Mouse (Mus musculus) liver (tissue): ENCODE measurements around the gene Ippk.
A peak's percentile ranks its signal among the peaks of the same experiment; 100 is the strongest.

Source experiments
- DNase-seq: peaks from one replicate; pipeline ENCODE4 v3.0.0-alpha.2; 2020; ENCODE audit warnings: mixed read lengths

Gene Ippk

DNA sequence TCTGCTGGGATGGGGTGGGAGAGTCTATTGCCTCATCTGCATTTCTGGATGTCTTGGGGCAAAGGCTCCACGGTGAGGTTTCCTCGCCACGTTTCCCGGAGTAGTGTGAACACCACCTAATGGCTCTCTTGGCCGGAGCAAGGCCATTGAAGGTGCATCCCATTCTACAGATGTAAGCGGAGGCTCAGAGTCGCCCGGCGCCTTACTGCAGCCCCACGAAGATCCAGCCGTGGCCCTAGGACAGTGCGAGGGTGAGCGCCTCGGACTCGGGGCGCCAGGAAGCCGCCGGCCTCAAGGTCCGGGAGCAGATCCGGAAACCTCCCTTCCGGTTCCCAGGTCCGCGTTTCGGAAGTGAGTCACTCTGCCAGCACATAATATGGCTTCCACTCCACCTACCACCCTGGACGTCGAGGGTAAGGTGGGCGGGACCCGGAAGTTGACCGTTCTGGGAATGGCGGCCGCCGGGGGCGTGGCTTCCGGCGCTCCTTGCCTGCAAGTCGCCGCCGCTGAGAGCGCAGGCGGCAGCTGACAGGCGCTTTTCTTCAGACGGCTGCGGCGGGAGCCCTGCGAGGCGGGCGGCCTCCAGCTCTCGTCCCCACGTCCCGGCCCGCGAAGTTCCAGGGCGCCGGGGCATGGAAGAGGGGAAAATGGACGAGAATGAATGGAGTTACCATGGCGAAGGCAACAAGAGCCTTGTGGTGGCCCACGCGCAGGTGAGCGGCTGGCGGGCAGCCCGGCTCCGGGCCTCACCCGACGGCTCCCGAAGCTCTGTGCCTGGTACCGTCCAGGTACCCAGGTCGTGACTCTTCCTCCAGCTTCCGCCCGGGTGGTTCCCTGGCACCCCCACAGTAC is at the start of gene Ippk:
Ippk (plus strand) TSS at position 496 of the 852 bp plus-strand sequence.
- peak; percentile 99 for DNase-seq

DNA sequence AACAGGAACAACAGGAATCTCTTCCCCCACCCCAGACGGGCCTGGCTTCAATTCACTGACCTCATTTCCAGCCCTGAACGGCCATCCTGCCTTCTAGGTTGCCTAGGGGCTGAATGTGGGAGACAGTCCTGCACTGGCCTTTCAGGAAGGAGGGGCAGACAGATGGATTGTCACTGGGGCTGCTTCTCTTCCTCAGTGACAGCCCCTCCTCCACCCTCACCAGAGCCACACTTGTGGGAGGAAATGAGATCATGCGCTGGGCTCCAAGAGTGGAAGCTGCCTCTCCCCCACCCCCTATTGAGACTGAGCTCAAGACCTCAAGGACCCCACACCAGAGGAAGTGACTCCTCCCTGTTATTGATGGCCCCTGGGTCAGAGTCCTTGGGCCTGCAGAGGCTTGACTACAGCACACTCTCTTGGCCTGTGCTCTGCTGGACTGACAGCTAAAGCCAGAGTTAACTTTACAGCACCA is 49.6 kb upstream of the Ippk start:
- DNase-seq, result peak; percentile 63

DNA sequence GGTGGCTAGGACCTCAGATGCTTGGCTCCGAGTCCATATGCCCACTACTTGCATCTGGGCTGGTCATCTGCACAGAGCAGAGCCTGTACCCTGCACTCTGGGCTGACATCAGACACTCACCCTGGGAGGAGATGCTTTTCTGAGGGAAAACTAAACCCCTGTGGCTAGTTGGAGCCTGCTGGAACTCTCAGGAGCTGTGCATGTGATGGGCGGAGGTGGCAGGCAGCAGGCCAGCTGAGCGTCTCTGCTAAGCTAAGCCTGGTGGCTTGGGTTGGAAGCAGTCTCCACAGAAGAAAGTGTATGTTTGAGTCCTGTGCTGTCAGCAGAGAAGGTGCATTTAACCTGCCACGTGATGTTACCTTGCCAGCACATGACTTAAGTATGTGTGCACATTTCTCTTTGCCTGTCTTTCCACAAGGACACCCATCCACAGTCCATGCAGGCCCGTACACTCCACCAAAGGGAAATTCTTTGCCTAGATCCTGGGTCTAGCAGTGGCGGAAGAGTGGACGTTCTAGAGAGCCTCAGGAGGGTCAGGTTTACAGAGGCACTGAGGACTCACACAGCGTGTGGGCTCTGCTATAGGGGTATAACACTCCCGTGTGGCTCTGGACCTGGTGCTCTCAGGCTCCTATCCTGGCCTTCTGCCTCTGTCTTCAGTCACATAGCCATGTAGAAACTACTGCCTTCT is 48.5 kb upstream of the Ippk start:
- DNase-seq, result no peak

DNA sequence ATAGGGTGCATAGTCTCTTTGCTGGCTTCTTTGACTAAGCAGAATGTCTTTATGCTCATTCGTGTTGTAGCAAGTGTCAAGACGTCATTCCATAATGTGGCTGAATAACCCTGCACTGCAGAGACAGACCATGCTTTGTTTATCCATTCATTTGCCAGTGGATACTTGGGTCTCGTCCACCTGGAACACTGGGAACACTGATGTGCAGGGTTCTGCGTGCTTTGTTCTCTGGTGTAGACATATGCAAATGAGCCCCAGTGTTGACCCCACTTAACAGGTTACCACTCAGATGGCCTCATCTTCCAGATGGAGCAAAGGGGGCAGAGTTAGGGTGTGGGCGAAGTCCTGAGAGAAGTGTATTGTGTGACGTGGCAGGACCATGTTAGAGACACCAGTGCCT is 46.7 kb upstream of the Ippk start:
- DNase-seq, result no peak

DNA sequence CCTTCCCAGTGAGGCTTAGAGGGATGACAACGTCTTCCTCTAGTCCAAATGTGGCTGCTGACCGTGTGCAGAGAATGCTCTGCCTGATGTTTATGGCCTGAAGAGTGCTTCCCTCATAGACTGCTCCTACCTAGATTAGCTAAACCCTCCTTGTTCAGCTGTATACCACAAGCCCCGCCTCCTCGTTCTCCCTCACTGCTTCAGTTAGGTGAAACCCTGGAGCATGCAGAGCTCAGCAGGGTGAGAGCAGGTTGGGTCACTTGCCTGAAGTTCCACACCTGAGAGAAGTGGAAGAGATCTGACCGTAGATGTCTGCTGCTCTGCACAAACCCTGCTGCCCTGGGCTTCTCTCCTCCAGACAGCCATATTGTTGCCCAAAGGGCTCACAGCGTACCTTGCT is 46.3 kb upstream of the Ippk start:
- no peak for DNase-seq

DNA sequence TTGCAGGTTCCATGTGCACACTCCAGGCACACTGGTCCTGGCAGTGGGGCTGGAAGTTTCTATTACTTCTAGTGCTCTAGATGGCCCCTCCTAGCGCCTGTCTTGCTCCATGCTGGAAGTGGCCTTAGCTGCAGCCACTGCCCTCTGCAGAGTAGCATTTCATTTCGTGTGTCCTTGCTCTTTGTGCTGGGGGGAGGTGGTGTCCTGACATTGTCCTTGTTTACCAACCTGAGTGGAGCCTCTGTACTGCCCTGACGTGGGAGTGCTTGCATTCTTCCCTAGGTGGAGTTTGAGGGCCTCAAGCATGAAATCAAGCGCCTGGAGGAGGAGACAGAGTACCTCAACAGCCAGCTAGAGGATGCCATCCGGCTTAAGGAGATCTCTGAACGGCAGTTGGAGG is 43.4 kb upstream of the Ippk start:
- DNase-seq, result no peak

DNA sequence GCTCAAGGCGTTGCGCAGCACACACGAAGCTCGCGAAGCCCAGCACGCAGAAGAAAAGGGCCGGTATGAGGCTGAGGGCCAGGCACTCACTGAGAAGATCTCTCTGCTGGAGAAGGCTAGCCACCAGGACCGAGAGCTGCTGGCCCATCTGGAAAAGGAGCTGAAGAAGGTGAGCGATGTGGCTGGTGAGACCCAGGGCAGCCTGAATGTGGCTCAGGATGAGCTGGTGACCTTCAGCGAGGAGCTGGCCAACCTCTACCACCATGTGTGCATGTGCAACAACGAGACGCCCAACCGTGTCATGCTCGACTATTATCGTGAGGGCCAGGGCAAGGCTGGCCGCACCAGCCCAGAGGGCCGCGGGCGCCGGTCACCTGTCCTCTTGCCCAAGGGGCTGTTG is 41.7 kb upstream of the Ippk start:
- no peak for DNase-seq

DNA sequence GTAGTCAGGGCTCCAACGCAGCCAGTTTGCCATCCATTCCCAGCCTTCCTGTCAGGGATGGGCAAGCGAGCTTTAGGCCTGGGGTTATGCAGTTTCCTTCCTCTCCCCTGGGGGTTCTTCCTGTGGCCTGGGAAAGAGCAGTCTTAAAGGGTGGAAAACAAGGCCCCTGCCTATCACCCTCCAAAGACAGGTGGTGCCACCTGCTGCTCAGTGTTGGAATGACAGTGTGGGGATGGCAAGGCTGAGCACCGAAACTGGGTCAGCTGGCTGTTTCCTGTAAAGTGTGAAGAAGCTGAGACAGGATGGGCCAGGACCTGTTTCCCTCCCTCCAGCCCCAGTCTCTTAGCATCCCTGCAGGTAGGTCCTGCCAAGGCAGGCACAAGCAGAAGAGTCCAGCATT is 39.8 kb upstream of the Ippk start:
- DNase-seq, result peak; percentile 81

DNA sequence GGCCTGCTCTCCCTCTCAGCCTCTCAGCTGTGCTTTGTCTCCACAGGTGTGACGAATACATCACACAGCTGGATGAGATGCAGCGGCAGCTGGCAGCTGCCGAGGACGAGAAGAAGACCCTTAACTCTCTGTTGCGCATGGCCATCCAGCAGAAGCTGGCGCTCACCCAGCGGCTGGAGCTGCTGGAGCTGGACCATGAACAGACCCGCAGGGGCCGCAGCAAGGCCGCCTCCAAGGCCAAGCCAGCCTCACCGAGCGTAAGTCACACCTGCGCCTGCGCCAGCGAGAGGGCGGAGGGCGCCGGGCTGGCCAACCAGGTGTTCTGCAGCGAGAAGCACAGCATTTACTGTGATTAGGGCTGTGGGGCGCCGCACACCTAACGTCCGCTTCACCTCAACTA is 38.1 kb upstream of the Ippk start:
- no peak for DNase-seq

DNA sequence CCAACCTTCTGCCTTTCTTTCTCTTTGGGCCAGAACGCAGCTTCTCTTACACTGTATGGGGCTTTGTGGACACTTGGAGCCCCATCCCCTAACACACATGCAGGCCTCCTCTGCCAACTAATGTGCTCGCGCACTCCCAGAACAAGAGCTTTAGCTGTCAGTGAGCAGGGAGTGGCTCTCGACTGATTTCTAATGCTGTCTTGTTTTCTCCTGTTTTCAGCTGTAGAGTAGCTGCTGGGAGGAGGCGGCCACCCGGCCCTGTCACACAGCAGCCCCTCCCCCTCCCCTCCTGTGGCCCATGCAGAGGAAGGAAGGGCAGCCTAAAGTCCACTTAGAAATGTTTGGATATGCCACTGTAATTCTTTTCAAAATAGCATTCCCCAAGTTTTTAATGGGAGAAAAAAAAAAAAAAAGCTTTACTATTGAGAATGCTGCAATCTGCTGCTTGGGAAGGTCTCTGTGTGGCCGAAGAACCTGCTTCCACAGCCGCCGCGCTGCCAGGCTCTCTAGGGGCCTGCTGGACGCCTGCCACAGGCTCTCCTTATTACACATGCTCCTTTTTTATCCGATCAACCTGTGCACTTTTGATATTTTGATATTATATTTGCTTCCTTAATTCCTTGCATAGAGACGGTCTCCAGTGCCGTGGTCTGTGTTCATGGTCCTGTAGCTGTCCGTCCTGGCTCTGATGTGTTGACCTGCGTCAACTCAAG is 36.1 kb upstream of the Ippk start:
- peak; percentile 39 for DNase-seq

DNA sequence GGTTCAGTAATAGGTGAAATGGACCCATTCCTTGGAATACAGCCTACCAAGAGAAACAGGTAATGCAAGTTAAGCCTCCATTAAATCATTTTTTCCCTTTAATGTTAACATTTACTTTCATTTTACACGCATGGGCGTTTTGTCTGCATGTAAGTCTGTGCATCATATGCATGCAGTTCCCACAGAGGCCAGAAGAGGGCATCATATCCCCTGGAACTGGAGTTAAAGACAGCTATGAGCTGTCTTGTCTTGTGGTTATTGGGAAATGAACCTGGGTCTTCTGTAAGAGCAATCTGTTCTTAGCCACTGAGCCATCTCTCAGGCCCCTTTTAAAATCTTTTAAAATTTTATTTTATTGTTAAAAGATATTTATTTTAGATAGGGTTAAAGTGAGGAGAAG is 29.7 kb upstream of the Ippk start:
- DNase-seq, result peak; percentile 40

DNA sequence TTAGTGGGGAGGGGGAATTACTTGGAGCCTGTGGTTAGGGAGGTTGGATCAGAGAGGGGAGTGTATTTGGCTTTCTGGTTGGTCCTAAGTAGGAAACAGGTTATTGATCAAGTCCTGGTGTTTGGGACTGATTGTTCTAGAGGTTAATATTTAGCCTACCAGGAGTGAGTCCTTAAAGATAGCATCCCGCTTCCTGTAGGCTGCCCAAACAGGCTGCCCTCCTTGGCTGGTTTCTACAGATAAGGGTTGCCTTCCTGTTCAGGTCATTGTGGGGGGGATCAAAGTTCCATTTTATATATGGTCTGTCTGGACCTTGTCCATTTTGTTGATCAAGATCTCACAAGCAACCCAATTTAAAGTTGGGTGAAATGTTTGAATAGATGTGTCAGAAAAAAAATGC is 27.5 kb upstream of the Ippk start:
- no peak for DNase-seq

DNA sequence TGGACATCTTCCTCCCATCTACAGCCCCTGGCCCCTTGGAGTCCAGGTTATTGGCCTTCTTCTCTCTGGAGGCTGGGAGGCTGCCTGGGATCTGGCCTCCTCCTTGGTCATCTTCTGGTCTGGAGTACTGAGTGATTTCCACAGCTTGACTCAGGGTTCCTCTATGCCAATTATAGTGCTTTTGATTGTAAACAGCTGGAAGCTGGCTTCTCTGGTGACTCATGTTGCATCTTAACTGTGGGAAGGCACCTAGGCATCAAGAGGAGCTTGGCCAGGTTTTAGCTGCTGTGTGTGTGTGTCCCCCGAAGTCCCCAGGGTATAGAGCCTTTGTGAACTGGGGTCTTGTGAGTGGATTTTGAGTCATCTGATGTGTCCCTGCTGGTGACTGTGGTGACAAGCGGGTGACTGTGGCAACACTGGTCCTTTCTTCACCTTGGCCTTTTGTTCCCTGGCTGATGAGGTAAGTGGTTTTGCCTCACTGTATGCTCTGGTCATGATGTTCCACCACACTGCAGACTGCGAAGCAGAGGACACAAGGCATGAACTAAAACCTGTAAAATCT is 26.1 kb upstream of the Ippk start:
- DNase-seq, result no peak

DNA sequence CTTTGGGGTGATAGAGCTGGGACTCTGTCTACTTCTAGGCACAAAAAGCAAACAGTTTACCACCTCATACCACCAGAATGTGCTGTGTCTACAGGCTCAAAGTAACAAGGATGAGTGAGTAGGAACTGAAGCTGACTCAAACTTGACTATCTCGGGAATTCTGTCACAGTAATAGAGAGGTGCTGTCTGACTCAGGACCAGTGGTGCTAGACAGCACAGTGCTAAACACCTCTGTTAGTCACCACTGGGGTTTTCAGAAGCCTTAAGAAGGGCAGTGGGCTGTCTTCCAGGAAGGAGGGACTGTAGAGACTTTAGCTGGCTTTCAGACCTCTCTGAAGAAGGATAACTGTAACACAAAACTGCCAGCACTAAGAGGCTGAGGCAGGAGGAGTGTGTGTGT is 24.3 kb upstream of the Ippk start:
- no peak for DNase-seq

DNA sequence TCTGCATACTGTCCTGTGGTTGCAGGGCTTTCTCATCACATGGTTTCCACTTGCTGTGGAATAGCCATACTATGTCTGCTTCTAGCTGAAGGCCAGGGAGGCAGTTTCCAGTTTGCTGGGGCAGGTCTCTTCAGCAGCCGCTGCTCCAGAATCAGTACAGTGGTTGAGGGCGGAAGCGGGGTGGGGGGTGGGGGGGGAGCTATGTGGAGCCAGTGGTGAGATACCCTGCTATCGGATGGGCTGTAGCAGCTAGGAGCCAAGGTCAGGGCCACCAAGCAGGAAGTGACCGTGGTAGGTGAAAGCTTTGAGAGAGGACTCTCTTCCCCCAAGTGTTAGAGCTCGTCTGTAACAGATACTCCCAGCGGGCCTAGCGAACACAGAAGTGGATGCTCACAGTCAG is 22.9 kb upstream of the Ippk start:
- DNase-seq, result no peak

DNA sequence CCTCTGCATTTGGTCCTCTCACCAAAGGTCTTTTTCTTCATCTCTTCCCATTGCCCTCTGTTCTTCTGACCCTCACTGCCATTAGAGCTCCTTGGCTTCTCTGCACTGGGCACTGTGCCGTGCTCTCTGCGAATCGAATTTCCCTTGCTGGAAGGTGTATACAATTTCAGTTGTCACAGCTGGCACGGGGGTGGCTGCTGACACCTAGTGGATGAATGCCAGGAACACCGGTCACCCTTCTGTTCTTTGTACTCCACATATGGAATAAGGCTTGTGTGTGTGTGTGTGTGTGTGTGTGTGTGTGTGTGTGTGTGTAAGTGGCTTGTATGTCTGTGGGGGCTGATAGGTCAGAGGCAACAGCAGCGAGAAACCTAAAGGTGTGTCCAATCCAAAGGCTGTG is 20.9 kb upstream of the Ippk start:
- peak; percentile 37 for DNase-seq

DNA sequence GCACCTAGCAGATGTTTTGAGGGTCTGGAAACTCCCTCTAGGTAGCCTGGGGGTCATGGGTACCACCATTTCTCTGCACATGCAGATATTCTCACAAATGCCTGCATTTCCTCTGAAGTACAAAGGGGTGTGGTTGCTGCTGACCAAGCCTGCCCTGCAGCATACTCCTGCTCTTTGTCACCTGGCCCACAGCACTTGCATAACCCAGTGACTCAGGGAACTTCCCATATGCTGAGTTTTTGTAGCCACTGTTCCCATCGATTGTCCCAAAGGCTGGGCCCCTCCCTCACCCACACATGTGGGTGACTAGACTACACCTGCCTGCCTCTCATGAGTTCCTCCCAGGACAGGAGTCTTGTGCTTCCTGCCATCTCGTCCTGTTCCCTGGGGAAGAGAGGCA is 18.4 kb upstream of the Ippk start:
- DNase-seq, result no peak

DNA sequence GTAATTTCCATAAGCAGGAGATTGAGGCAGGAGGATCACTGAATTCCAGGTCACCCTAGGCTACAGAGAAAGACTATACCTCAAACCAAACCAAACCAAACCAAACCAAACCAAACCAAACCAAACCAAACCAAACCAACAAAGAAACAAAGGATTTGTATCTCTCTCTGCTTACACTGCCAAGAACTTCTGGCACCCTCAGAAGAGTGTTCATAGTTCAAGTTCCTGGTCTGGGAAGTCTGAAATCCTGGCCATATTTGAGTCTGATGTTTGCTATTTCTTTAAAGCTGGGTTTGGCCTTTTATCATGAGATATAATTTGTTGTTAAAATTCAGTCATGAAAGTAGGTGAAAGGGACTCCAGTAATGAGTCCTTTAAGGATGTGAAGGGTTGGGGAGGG is 13.3 kb upstream of the Ippk start:
- no peak for DNase-seq

DNA sequence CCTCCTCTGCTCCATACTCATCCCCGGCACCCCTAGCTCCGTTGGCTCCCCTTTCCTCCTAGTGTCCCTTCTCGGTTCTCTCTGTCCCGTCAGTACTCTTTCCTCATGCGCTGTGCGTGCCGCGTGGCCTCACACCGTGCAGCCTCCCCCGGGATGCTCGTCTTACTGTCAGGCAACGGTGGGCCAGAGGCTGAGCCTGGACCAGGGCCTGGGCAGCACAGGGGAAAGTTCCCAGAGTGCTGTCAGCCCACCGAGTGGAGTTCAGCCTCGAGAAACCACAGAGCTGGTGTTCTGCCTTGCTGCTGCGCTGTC is 513 bp downstream of the Ippk start:
- DNase-seq, result peak; percentile 36

DNA sequence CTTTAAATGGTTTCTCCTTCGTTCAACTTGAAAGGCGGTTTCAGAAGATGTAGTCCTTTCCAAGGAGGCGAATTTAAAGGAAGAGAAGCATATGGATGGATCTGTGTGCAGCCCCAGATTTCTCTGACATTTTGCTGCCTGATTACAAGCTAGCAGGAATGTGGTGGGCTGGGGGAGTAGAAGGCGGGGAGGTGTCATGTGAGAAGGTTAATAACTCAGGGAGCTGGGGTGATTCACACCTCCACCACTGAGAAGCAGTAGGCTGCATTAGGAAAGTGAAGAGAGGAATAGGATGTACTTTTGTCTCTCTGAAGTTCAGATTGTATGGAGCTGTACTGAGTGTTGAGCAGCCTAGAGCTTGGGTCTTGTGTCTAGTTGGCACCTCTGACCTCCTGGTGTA is 910 bp downstream of the Ippk start:
- DNase-seq, result no peak

DNA sequence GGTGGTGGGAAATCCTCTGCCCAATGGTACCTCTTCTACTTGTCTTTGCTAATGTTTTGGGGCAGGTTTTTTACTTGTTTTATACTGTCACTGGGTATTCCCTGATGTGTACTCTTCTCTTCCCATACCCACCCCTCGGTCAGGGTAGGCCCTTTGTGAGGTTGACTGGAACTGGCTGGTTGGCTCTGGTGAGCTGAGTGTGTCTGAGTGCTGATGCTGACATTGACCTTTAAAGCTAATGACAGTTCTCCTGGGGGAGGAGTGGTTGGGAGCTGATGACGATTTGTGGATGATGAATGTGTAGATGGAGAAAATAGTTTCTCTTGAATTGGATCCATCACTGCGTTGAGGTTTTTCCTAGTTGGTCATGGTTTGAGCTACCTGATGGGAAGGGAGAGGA is 5.7 kb downstream of the Ippk start:
- DNase-seq, result no peak

DNA sequence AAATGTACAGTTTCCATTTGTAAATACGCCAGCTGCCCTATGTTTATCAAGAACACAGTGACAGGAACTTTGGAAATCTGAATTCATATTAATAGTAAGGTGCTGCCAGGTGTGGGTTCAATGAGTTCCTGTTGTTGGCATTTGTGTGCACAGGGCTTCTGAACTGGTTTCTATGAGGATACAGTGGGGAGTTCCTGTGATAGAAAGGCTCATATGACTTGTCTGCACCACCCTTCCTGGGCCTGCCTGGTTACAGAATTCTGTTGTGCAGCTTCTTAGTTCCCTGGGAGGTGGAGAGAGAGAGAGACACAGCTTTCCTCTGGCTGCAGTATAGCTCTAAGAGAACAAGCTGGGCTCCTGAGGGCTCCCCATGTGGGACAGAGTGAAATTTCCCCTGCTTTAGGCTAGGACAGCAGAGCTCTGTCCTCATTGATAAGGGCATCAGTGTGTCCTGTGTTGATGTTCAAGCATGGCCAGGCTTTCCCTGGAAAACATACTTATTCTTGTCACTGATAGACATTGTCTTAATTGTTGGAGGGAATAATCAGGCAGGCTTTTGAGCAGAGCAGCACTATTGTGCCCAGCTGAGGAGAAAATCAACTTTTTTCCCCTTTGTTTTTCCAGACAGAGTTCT is 7.1 kb downstream of the Ippk start:
- DNase-seq, result no peak

DNA sequence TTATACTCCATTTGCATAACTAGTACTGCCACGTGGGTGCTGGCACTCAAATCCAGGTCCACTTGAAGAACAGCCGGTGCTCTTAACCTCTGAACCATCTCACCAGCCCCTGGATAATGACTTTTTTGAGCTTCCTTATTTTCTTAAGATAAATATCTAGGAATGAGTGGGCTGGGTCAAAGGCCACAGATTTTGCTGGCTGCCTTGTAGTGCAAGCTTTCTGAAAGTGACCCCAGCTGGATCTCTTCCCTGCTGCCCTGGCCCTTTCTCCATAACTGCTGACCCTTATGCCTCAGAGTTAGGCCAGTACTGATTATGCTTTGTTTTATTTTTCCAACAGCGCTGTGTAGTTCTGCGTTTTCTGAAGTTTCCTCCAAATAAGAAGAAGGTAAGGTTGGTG is 9.5 kb downstream of the Ippk start:
- no peak for DNase-seq
